Mouse (Mus musculus) heart, postnatal 14 days (tissue): Measurements from ENCODE around the gene Tedc1. TPM values are rescaled to one million over a fixed set of nuclear protein-coding genes. Genes with fewer than 3 reads are reported as not detected.

Experiments used
- total RNA-seq, 2 experiments: library from RNA; stranded (reverse); gene quantifications; 2 replicates each; pipeline ENCODE4 v1.2.3; 2021

Gene Tedc1
- total RNA-seq, 2 experiments from 2014 or later: 1.1 to 2.1 TPM

Other genes starting within 250 kb of the Tedc1 start
- gene Jag2, start 226.6 kb upstream of the Tedc1 start, total RNA-seq: 10 to 100 TPM; 32.1 to 32.4 TPM
- gene Nudt14, start 214.3 kb upstream of the Tedc1 start, total RNA-seq: 1 to 10 TPM; 8.3 to 8.6 TPM
- 10 to 100 TPM; 16.8 TPM for gene Btbd6, start 179.9 kb upstream of the Tedc1 start, total RNA-seq
- gene Brf1, start 155.7 kb upstream of the Tedc1 start, total RNA-seq: 10 to 100 TPM; 28.3 to 28.8 TPM
- 10 to 100 TPM; 29.0 to 32.1 TPM for gene Pacs2, start 141.9 kb upstream of the Tedc1 start, total RNA-seq
- gene Tex22, start 81.9 kb upstream of the Tedc1 start, total RNA-seq: under 1 TPM in 1 of 2 experiments, not detected in 1; 0.27 TPM
- gene Mta1, start 58.1 kb upstream of the Tedc1 start, total RNA-seq: 10 to 100 TPM; 45.1 to 46.8 TPM
- 1,000 to 10,000 TPM; 1,350 to 1,351 TPM for gene Crip2, start 16.2 kb upstream of the Tedc1 start, total RNA-seq
- gene Crip1, start 10.1 kb upstream of the Tedc1 start, total RNA-seq: 100 to 1,000 TPM; 198 to 224 TPM
- under 1 TPM; 0.29 to 0.59 TPM for gene Tmem121, start 29.5 kb downstream of the Tedc1 start, total RNA-seq